Mouse (Mus musculus) inflammation-experienced regulatory T-cells (primary cell): Measurements from ENCODE around the gene Vhl. TPM values are rescaled to one million over a fixed set of nuclear protein-coding genes. Genes with fewer than 3 reads are reported as not detected.

Experiments used
- polyA plus RNA-seq, 2 experiments: library from polyadenylated mRNA; unstranded; fragments of 100-300 nt; shearing (Covaris generic); gene quantifications; one replicate each; pipeline ENCODE4 v1.2.1; 2017

The Vhl gene
- polyA plus RNA-seq: 10 to 100 TPM; 28.3 to 29.5 TPM

DNA sequence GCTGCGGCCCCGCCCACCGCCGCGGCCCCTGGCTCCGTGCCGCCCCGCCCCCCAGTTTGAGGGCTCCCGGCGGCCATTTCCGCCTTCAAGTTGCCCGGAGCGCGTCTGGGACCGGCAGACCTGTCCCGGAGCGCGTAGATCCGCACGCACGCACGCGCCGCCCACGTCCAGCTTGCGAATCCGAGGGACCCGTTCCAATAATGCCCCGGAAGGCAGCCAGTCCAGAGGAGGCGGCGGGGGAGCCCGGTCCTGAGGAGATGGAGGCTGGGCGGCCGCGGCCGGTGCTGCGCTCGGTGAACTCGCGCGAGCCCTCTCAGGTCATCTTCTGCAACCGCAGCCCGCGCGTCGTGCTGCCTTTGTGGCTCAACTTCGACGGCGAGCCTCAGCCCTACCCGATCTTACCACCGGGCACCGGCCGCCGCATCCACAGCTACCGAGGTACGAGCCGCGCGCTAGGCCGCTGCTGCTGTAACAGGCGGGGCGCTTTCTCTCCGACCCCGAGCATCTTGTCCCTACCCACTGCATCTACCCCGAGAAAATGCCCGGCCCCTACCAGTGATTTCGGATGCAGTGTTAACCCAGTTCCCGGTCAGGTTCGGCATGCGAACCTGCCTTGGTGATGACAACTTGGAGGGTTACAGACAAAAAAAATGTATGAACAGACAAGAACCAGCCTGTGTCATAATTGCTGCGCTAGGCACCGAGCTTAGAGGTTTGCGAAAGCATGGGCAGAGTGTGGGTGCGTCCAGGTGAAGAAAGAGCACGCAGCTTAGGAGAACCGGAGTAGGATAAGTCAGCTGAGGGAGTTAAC is at the start of gene Vhl:
Gene Vhl, plus strand, starts transcription at position 19 of the 811 bp plus-strand sequence.

DNA sequence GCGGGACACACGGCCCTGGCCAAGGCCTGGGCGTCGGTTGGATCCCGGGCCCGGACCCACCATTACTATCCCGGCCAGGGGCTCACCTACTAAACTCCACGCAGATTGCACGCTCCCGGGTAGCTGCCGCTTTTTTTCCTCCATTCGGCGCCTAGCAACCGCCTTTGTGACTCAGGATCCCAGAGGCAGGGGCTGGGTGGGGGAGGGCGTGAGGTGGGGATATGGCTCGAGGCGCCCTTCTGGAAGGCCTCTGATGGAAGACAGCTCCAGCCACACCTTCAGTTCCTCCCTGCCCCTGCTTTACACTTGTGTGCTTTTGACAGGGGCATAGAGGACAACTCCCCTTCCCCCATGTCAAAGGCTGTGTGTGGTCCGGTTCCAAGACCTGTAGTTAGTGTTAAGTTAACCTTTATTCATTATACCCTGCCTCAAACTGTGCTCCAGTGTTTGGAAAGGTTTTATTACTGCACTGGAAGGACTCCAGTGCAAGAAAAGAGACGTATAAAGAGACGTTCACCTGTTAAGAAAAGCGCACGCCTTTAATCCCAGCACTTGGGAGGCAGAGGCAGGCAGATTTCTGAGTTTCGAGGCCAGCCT is 23.1 kb upstream of the Vhl start, which contains the start of gene Fancd2os:
Gene Fancd2os, minus strand, starts transcription at position 173 of the 597 bp plus-strand sequence.

DNA sequence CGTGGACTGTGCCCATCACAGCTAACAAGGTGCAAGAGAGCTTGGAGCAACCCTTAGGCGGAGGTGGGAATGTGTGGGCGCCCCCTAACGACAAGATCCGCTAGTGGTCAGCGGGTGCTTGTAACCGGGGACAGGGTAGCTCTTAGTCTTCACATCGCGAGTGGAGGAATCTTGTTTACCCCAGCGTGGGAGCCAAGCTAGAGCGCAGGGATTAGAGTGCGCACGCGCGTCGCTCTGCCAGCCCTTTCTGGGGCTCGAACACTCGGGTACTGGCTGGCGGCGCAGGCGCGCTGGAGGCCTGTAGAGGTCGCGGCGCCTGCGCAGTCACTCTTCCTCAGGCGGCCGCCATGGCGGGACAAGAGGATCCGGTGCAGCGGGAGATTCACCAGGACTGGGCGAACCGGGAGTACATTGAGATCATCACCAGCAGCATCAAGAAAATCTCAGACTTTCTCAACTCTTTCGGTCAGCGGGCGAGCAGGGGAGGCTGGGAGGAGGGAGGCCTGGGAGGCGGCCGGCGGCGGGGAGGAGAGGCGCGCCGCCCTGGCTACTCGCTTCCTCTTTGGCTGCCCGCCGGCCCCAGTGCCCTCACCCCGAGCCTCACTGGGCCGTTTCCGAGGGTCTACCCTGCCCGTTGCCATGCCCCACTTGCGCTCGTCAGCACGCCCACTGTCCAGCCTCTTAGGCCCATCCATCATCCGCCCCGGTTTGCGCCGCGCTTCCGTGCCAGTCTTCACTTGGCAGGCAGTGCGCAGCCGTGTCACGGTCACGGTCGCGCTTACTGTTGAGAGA is 19.1 kb upstream of the Vhl start, which contains the start of gene Brk1:
Gene Brk1, plus strand, starts transcription at position 341 of the 792 bp plus-strand sequence.

DNA sequence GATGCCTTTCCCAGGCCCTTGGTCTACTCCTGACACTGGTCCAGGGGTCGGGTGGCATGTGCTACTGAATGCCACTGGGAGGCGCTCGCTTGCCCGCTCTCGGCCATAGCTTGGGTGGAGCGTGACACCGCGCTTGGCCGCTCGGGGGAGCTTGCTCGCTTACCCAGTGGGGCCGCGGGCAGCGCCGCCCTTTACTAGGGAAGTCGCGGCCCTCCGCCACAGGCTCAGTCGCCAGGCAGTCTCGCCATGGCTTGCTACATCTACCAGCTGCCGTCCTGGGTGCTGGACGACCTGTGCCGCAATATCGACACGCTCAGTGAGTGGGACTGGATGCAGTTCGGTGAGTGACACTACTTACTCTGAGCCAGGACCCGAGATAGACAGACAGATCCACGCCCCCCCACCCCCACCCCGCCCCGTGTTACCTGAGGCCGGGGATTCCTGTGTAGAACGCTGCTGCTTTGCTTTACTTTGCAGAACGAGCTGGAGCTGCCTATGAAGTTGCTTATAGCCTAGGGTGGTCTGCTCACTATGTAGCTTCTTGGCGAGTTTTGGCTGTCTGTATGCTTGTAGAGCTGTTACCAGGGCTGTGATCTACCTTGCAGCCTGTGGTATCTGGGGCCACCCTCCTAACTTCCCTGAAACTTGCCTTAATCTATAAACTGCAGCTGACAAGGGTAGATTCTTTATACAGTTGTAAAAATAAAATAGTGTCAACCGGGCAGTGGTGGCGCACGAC is 14.7 kb downstream of the Vhl start, which contains the start of gene Irak2:
Gene Irak2, plus strand, starts transcription at position 166 of the 739 bp plus-strand sequence.

Other genes with a start within 250 kb of the Vhl start
- 10 to 100 TPM; 51.2 to 56.4 TPM for gene Tada3, start 246.1 kb upstream of the Vhl start, polyA plus RNA-seq
- 100 to 1,000 TPM; 468 to 469 TPM for gene Arpc4, start 245.8 kb upstream of the Vhl start, polyA plus RNA-seq
- gene Ttll3, start 234.7 kb upstream of the Vhl start, polyA plus RNA-seq: 10 to 100 TPM; 15.7 to 18.9 TPM
- gene Rpusd3, start 204.6 kb upstream of the Vhl start, polyA plus RNA-seq: 10 to 100 TPM; 17.1 to 17.9 TPM
- gene Cidec, start 188.2 kb upstream of the Vhl start, polyA plus RNA-seq: 1 to 10 TPM in 1 of 2 experiments, not detected in 1; 1.4 TPM
- gene Jagn1, start 181.4 kb upstream of the Vhl start, polyA plus RNA-seq: 10 to 100 TPM; 48.3 to 61.5 TPM
- gene Il17re, start 165.5 kb upstream of the Vhl start, polyA plus RNA-seq: 1 to 10 TPM in 1 of 2 experiments, under 1 TPM in 1; 0.54 to 7.3 TPM
- under 1 TPM; 0.31 to 0.89 TPM for gene Il17rc, start 152.5 kb upstream of the Vhl start, polyA plus RNA-seq
- gene Creld1, start 140.7 kb upstream of the Vhl start, polyA plus RNA-seq: 10 to 100 TPM in 1 of 2 experiments, 1 to 10 TPM in 1; 9.9 to 12.6 TPM
- under 1 TPM; 0.35 to 0.73 TPM for gene Prrt3, start 122.0 kb upstream of the Vhl start, polyA plus RNA-seq
- gene Emc3, start 92.3 kb upstream of the Vhl start, polyA plus RNA-seq: 10 to 100 TPM; 82.2 to 89.7 TPM
- gene Fancd2, start 92.3 kb upstream of the Vhl start, polyA plus RNA-seq: 1 to 10 TPM; 3.4 to 6.1 TPM
- gene Fancd2os, start 23.2 kb upstream of the Vhl start, polyA plus RNA-seq: not detected
- 100 to 1,000 TPM; 225 to 236 TPM for gene Brk1, start 19.2 kb upstream of the Vhl start, polyA plus RNA-seq
- gene Irak2, start 14.5 kb downstream of the Vhl start, polyA plus RNA-seq: 10 to 100 TPM; 41.7 to 44.1 TPM
- gene Tatdn2, start 73.1 kb downstream of the Vhl start, polyA plus RNA-seq: 1 to 10 TPM; 8.0 to 8.2 TPM
- gene Ghrl, start 95.9 kb downstream of the Vhl start, polyA plus RNA-seq: under 1 TPM in 1 of 2 experiments, not detected in 1; 0.30 TPM
- 100 to 1,000 TPM; 162 to 166 TPM for gene Sec13, start 116.8 kb downstream of the Vhl start, polyA plus RNA-seq